Mouse (Mus musculus): ENCODE data around the gene Rfc1.

GRCm38 (mm10) chr5:65371551-65371950, 36.1 kb upstream of the Rfc1 start:
- TF ChIP-seq CTCF (IDR thresholded peaks at IDR 0.05; ENCODE audit: low read depth, low read length) (no peak), POLR2A (IDR thresholded peaks at IDR 0.05; ENCODE audit: extremely low read depth, insufficient read depth, low read length) (no peak)
